Mouse (Mus musculus) MEL-GATA-1-ER (cell line): ENCODE measurements at regions not wholly inside any gene's neighbourhood (a gene's known extent, or its start where the extent isn't known, plus 50 kb on each side); places are given as distances from the start of the nearest gene placed in this dataset.

Experiments
- DNase-seq: peaks from one replicate; pipeline ENCODE4 v3.0.0-alpha.2; 2012; ENCODE audit warnings: low read depth; ENCODE audit errors: extremely low read depth

GRCm38 (mm10) chr2:146565693-146566092 is 53.5 kb upstream of the Ralgapa2 start:
- no peak for DNase-seq

GRCm38 (mm10) chr2:146568171-146568842 is 56.2 kb upstream of the Ralgapa2 start:
- DNase-seq = no peak

GRCm38 (mm10) chr2:146571036-146571435 is 58.9 kb upstream of the Ralgapa2 start:
- DNase-seq = no peak

- DNase-seq = no peak
Measured at GRCm38 (mm10) chr2:146571857-146572256, 59.7 kb upstream of the Ralgapa2 start.

- DNase-seq = no peak
Measured at GRCm38 (mm10) chr2:146575610-146576297, 63.6 kb upstream of the Ralgapa2 start.

GRCm38 (mm10) chr2:146576298-146576905 is 64.3 kb upstream of the Ralgapa2 start:
- DNase-seq = no peak

- DNase-seq = no peak
Measured at GRCm38 (mm10) chr2:146577096-146577495, 65.0 kb upstream of the Ralgapa2 start.

GRCm38 (mm10) chr2:146581220-146581619 is 69.1 kb upstream of the Ralgapa2 start:
- DNase-seq = no peak

GRCm38 (mm10) chr2:146583807-146584388 is 71.8 kb upstream of the Ralgapa2 start:
- DNase-seq = no peak

- DNase-seq = no peak
Measured at GRCm38 (mm10) chr2:146586381-146586780, 74.2 kb upstream of the Ralgapa2 start.

- DNase-seq = no peak
Measured at GRCm38 (mm10) chr2:146586981-146587380, 74.8 kb upstream of the Ralgapa2 start.

- DNase-seq = no peak
Measured at GRCm38 (mm10) chr2:146589860-146590259, 77.7 kb upstream of the Ralgapa2 start.

GRCm38 (mm10) chr2:146593291-146593690 is 81.1 kb upstream of the Ralgapa2 start:
- no peak for DNase-seq

GRCm38 (mm10) chr2:146594212-146594611 is 82.1 kb upstream of the Ralgapa2 start:
- no peak for DNase-seq

- no peak for DNase-seq
Measured at GRCm38 (mm10) chr2:146595673-146596072, 83.5 kb upstream of the Ralgapa2 start.

- DNase-seq = no peak
Measured at GRCm38 (mm10) chr2:146606170-146606569, 94.0 kb upstream of the Ralgapa2 start.

GRCm38 (mm10) chr2:146610896-146611295 is 98.8 kb upstream of the Ralgapa2 start:
- no peak for DNase-seq

GRCm38 (mm10) chr2:146611886-146612521 is 99.9 kb upstream of the Ralgapa2 start:
- peak; percentile 60 for DNase-seq

- peak; percentile 27 for DNase-seq
Measured at GRCm38 (mm10) chr2:146612522-146613288, 100.6 kb upstream of the Ralgapa2 start.

GRCm38 (mm10) chr2:146621167-146621566 is 109.0 kb upstream of the Ralgapa2 start:
- peak; percentile 33 for DNase-seq

- DNase-seq = no peak
Measured at GRCm38 (mm10) chr2:146623052-146623451, 110.9 kb upstream of the Ralgapa2 start.
